Mouse (Mus musculus): Measurements from ENCODE around the gene Ube2n. TPM values are rescaled to one million over a fixed set of nuclear protein-coding genes. Genes with fewer than 3 reads are reported as not detected.

The Ube2n gene
- polyA plus RNA-seq, 1 experiment from 2014 or later: 358 TPM

GRCm38 (mm10) chr10:95503443-95504235 lies 11.3 kb upstream of the Ube2n start:
- Histone ChIP-seq H3K9me3 (replicated peaks) (no peaks in the 10 kb centered on the region), H3K27ac (replicated peaks) (no peak overlapping the region), H3K4me3 (replicated peaks) (no peak overlapping the region), H3K9ac (replicated peaks) (no peak overlapping the region), H3K4me1 (peaks cover 12% of the 10 kb centered on the region), H3K27me3 (replicated peaks) (no peaks in the 10 kb centered on the region), H3K4me2 (no peak overlapping the region), H3K36me3 (no peaks in the 10 kb centered on the region)
- 87% methylated on average over 14 of the region's 14 CpGs for WGBS
- no peak for ATAC-seq (ENCODE audit: low FRiP score)

DNA sequence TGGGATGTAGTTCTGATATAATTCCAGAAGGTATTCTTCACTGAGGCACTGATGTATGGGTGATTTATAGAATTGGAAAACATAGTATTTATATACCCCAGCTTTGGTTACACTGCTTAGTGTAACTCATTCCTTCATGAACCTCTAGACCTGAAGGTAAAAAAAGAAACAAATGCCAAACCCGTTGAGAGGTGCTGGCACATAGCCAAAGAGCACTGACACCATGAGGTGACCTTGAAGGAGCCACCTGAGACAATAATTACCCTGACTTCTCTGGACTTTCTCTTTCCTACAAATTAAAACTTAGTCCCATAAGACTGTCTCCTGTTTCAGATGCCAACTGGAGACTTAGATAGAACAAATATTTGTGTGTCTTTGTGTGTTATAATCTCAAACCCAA lies 10.6 kb upstream of the Ube2n start:
- Histone ChIP-seq H3K9me3 (replicated peaks) (no peaks in the 10 kb centered on the region), H3K9ac (replicated peaks) (no peak overlapping the region), H3K36me3 (no peaks in the 10 kb centered on the region), H3K27me3 (replicated peaks) (no peaks in the 10 kb centered on the region), H3K4me1 (peaks cover 12% of the 10 kb centered on the region), H3K27ac (replicated peaks) (no peak overlapping the region), H3K4me3 (replicated peaks) (no peak overlapping the region), H3K4me2 (no peak overlapping the region)
- no peak for ATAC-seq (ENCODE audit: low FRiP score)
- WGBS: 41% methylated on average over 1 of the region's 1 CpGs

GRCm38 (mm10) chr10:95508126-95508525 lies 6.8 kb upstream of the Ube2n start:
- Histone ChIP-seq H3K4me3 (replicated peaks) (no peak overlapping the region), H3K4me2 (no peak overlapping the region), H3K36me3 (no peaks in the 10 kb centered on the region), H3K4me1 (no peaks in the 10 kb centered on the region), H3K9me3 (replicated peaks) (no peaks in the 10 kb centered on the region), H3K27ac (replicated peaks) (no peak overlapping the region), H3K9ac (replicated peaks) (no peak overlapping the region), H3K27me3 (replicated peaks) (no peaks in the 10 kb centered on the region)
- WGBS: 91% methylated on average over 8 of the region's 8 CpGs
- ATAC-seq (ENCODE audit: low FRiP score): no peak

DNA sequence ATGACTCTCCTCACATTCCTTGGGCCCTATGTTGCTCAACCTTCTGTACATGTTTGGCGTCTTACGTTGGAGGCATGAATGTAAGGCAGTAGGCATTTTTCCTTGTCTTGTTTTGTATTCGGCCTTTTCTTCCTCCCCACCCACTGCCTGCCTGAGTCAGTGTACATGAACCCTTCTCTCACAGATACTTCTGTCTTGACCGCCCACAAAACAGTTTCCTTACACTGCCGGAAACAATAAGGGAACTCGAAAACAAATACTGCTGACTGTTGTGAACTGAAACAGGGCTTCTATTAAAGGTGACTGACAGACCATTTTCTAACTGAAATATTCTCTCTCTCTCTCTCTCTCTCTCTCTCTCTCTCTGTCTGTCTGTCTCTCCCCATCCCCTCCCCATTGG lies 6.2 kb upstream of the Ube2n start:
- Histone ChIP-seq H3K4me2 (no peak overlapping the region), H3K4me3 (replicated peaks) (no peak overlapping the region), H3K36me3 (no peaks in the 10 kb centered on the region), H3K4me1 (peaks cover 1% of the 10 kb centered on the region), H3K27ac (replicated peaks) (no peak overlapping the region), H3K9me3 (replicated peaks) (no peaks in the 10 kb centered on the region), H3K9ac (replicated peaks) (no peak overlapping the region), H3K27me3 (replicated peaks) (no peaks in the 10 kb centered on the region)
- WGBS: 78% methylated on average over 6 of the region's 6 CpGs
- ATAC-seq (ENCODE audit: low FRiP score): no peak

- Histone ChIP-seq H3K4me1 (peaks cover 6% of the 10 kb centered on the region), H3K4me3 (replicated peaks) (no peak overlapping the region), H3K9ac (replicated peaks) (no peak overlapping the region), H3K9me3 (replicated peaks) (no peaks in the 10 kb centered on the region), H3K27ac (replicated peaks) (no peak overlapping the region), H3K36me3 (no peaks in the 10 kb centered on the region), H3K4me2 (no peak overlapping the region), H3K27me3 (replicated peaks) (no peaks in the 10 kb centered on the region)
- ATAC-seq (ENCODE audit: low FRiP score): no peak
- WGBS: 86% methylated on average over 3 of the region's 3 CpGs
Measured at GRCm38 (mm10) chr10:95509263-95509662, 5.7 kb upstream of the Ube2n start.

GRCm38 (mm10) chr10:95512635-95513034 lies 2.3 kb upstream of the Ube2n start:
- 88% methylated on average over 8 of the region's 8 CpGs for WGBS
- no peak for ATAC-seq (ENCODE audit: low FRiP score)
- H3K9me3 ChIP-seq (replicated peaks): no peaks in the 10 kb centered on the region

DNA sequence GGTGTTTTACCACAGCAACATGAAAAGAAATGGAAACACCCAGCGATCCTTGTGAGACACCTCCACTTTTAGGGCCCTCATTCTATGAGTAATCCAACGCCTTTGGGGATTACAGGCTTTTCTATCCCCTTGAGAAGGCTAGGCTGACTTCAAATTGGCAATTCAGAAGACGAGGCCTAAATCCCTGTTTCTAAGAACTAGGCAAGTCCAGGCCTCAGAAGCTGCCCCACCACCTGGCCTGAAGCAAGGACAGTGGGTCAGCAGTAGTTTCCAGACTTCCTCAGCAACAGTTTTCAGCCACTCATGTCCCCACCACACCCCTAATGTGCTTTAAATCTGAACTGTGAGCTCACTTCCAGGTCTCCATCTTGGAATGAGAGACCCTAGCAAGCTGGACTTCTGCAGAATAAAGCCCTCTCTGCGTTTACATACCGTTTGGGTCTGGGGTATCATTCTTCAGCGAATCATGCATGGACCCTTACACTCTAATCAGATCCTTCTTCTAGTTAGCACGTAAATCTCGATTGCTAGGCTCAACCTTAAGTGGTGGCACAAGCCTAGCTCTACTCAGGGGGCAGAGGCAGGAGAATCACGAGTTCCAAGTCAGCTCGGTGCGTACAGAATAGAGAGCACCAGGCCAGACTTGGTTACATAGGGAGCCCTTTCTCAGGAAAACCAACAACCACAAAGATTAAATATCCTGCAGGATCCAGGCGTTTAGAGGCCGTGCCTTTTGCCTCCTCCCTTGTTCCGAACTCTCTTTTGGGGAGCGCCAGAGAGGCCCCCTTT lies 983 bp upstream of the Ube2n start:
- 30% methylated on average over 15 of the region's 15 CpGs for WGBS
- Histone ChIP-seq H3K4me2 (peak overlapping the region; percentile 70), H3K9ac (replicated peaks) (peak overlapping the region; percentile 95), H3K36me3 (no peaks in the 10 kb centered on the region), H3K4me1 (peaks cover 31% of the 10 kb centered on the region), H3K4me3 (replicated peaks) (peak overlapping the region; percentile 82), H3K27me3 (replicated peaks) (no peaks in the 10 kb centered on the region), H3K27ac (replicated peaks) (peak overlapping the region; percentile 98), H3K9me3 (replicated peaks) (no peaks in the 10 kb centered on the region)
- peak; percentile 23 for ATAC-seq (ENCODE audit: low FRiP score)

More at GRCm38 (mm10) chr10:95512635-95513034, 2.3 kb upstream of the Ube2n start:
- Histone ChIP-seq H3K4me1 (peaks cover 20% of the 10 kb centered on the region), H3K4me2 (no peak overlapping the region), H3K4me3 (replicated peaks) (no peak overlapping the region), H3K27ac (replicated peaks) (no peak overlapping the region), H3K36me3 (no peaks in the 10 kb centered on the region), H3K9ac (replicated peaks) (no peak overlapping the region), H3K27me3 (replicated peaks) (no peaks in the 10 kb centered on the region)

- Histone ChIP-seq H3K4me2 (peak overlapping the region; percentile 70), H3K9ac (replicated peaks) (peak overlapping the region; percentile 95), H3K4me3 (replicated peaks) (peak overlapping the region; percentile 82), H3K27me3 (replicated peaks) (no peaks in the 10 kb centered on the region), H3K36me3 (no peaks in the 10 kb centered on the region), H3K4me1 (peaks cover 34% of the 10 kb centered on the region), H3K9me3 (replicated peaks) (no peaks in the 10 kb centered on the region), H3K27ac (replicated peaks) (peak overlapping the region; percentile 98)
- WGBS: under 1% methylated on average over 55 of the region's 80 CpGs
- ATAC-seq (ENCODE audit: low FRiP score): peak; percentile 74
Measured at GRCm38 (mm10) chr10:95515293-95515931, 467 bp downstream of the Ube2n start.

GRCm38 (mm10) chr10:95517656-95518055 lies 2.7 kb downstream of the Ube2n start:
- H3K9me3 ChIP-seq (replicated peaks): no peaks in the 10 kb centered on the region
- no peak overlapping the region for H3K4me2 ChIP-seq
- ATAC-seq (ENCODE audit: low FRiP score): no peak
- peaks cover 37% of the 10 kb centered on the region for H3K4me1 ChIP-seq
- no peak overlapping the region for H3K4me3 ChIP-seq (replicated peaks)
- no peaks in the 10 kb centered on the region for H3K27me3 ChIP-seq (replicated peaks)
- H3K27ac ChIP-seq (replicated peaks): no peak overlapping the region
- H3K9ac ChIP-seq (replicated peaks): no peak overlapping the region
- H3K36me3 ChIP-seq: no peaks in the 10 kb centered on the region
- WGBS: 92% methylated on average over 6 of the region's 6 CpGs

GRCm38 (mm10) chr10:95525037-95525675 lies 10.2 kb downstream of the Ube2n start:
- H3K27ac ChIP-seq (replicated peaks): no peak overlapping the region
- 0 out of 2 replicates have a peak, but pooled peaks cover 7% of the 10 kb centered on the region for H3K4me1 ChIP-seq
- no peak overlapping the region for H3K9ac ChIP-seq (replicated peaks)
- H3K4me3 ChIP-seq (replicated peaks): no peak overlapping the region
- no peak overlapping the region for H3K4me2 ChIP-seq
- no peak for ATAC-seq (ENCODE audit: low FRiP score)
- H3K9me3 ChIP-seq (replicated peaks): no peaks in the 10 kb centered on the region
- H3K36me3 ChIP-seq: no peaks in the 10 kb centered on the region
- no peaks in the 10 kb centered on the region for H3K27me3 ChIP-seq (replicated peaks)
- 83% methylated on average over 6 of the region's 6 CpGs for WGBS

GRCm38 (mm10) chr10:95525871-95526270 lies 10.9 kb downstream of the Ube2n start:
- Histone ChIP-seq H3K9me3 (replicated peaks) (no peaks in the 10 kb centered on the region), H3K9ac (replicated peaks) (no peak overlapping the region), H3K36me3 (no peaks in the 10 kb centered on the region), H3K4me1 (peaks cover 9% of the 10 kb centered on the region), H3K4me3 (replicated peaks) (no peak overlapping the region), H3K27me3 (replicated peaks) (no peaks in the 10 kb centered on the region), H3K4me2 (no peak overlapping the region), H3K27ac (replicated peaks) (no peak overlapping the region)
- ATAC-seq (ENCODE audit: low FRiP score): no peak
- WGBS: 91% methylated on average over 5 of the region's 5 CpGs
